Mouse (Mus musculus) B cell, adult (primary cell): ENCODE results near the gene Majin. TPM values are rescaled to one million over a fixed set of nuclear protein-coding genes. Genes with fewer than 3 reads are reported as not detected.

Experiments
- total RNA-seq: library from RNA; stranded (reverse); gene quantifications from 4 replicates; pipeline ENCODE4 v1.2.4, GENCODE M21; 2023; ENCODE audit not compliant: inconsistent age

The Majin gene
- not detected in 4 replicates for total RNA-seq

DNA sequence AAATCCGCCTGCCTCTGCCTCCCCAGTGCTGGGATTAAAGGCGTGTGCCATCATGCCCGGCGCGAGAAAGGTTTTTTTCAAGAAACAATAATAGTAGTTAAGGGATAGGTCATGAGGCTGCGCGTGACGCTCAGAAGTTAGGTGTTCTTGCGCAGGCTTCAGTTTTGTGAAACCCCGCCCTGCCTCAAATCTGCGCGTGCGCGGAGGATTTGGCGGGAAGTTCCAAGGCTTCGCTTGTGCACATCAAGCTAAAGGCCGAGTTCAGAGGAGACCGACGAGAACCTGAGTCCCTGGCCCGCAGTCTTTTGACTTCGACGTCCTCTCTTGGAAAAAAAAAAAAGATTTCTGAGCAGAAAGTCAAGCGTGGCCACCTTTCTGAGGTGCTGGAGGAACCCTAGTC, at the start of gene Majin:
Gene Majin (plus strand): TSS at position 258 of the 400 bp plus-strand sequence.

DNA sequence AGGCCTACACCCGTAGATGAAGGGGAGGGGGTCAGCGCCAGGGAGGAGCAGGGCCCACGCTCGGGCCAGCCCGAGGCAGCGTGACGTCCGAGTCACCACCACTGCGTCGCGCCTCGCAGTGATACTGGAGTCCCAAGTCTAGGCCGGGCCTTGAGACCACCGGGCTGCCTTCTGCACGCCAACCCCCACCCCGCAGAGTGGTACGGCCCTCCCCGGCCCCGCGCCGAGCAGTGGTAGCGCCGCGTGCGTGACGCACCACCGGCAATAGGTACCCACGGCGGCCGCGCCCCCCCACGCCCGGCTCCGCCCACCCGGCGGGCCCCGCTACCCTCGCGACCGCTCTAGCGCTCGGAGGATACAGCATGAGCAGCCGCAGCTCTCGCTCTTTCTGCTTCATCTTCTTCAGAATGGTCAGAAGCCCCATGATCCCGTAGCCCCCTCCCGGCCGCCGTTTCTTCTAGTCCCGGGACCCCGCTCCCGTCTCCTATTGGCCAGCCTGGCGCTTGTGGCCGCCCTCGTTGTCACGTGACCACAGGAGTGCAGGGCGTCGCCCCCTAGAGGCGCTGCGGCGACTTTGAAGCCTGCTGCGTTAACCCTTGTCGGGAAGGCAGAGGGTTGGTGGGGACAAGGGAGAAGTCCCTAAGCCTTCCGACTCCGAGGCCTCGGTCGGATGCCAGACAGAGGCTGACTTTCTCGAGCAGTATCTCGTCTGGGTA, 43.4 kb upstream of the Majin start, which contains the start of gene Batf2:
Gene Batf2 (plus strand): TSS at position 306 of the 716 bp plus-strand sequence.

DNA sequence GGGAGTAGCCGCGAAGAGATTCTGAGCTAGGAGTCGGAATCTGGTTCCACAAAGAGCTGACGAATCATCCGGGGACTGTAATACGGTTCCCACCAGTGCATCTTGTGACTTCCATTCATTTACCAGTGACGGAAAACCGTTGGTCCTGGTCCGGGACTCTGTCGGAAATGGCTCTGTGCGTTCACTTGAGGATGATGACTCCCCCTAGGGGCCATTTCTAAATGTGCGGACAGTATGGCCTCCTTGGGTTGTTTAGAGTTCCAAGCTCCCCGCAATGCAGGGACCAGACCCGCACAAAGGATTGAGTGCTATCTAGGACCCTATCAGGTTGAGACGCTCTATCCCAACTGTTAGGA, 42.8 kb upstream of the Majin start, which contains the start of gene Arl2:
Gene Arl2 (minus strand): TSS at position 155 of the 356 bp plus-strand sequence.

DNA sequence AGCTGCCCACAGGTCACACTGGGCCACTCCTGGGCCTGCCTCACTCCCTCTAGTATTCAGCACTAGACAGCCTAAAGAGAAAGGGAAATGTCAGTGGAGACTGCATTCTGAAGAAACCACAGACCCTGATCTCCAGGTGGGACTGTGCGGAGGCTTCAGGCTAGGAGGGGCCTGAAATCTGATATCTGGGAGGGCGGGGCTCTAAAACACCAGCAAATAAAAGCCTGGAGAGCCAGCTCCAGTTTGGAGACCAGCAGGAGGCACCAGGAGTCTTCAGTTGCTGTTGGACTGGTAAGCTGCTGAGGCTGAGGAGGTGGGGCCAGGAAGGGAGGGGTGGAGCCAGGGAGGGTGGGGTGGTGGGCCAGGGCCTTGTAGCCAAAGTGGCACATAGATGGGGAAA, 41.9 kb downstream of the Majin start, which contains the start of gene Gpha2:
Gene Gpha2 (plus strand): TSS at position 246 of the 400 bp plus-strand sequence.

DNA sequence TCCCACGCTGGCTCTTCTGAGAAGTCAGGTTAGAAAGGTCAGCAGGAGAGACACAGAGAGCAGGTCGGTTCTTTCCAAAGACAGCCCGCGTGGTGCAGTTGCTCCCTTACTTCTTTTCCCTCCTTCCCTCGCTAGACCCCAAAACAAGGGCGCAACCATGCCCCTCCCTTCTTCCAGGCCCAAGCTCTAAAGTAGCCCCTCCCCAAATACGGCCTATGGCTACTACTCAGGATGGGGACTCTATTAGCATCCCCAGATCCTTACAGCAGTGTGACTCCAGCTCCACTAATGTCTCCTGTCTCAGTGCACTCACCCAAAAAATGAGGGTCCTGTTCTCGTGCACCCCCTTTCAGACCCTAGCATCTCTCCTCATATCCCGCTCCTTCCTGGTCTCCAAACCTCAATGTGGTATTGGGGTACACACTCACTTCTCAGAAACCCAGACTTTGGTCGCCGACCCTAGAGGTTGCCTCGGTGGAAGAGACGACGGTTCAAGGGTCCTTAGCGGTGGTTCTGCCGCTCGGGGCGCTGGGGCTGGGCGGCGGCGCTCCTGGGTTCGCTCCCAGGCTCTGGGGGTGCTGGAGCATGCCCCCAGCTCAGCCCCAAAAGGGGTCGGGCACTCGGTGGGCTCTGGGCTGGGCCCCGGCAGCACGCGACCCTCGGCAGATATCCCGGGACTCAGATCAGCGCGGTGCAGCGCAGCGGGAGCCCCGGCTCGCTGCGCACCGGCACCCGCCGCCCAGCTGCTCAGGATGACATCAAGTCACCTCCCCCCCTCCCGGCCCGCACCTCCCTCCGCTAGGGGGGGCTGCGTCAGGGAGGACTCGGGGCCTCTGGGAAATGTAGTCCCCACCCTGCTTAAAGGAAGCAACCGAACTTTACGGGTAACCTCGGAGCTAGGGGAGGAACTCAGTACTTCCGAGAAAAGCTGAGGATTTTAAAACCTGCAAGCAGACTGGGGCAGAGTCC, 51.2 kb downstream of the Majin start, which contains the start of gene Ppp2r5b:
Gene Ppp2r5b (minus strand): TSS at position 789 of the 969 bp plus-strand sequence.

DNA sequence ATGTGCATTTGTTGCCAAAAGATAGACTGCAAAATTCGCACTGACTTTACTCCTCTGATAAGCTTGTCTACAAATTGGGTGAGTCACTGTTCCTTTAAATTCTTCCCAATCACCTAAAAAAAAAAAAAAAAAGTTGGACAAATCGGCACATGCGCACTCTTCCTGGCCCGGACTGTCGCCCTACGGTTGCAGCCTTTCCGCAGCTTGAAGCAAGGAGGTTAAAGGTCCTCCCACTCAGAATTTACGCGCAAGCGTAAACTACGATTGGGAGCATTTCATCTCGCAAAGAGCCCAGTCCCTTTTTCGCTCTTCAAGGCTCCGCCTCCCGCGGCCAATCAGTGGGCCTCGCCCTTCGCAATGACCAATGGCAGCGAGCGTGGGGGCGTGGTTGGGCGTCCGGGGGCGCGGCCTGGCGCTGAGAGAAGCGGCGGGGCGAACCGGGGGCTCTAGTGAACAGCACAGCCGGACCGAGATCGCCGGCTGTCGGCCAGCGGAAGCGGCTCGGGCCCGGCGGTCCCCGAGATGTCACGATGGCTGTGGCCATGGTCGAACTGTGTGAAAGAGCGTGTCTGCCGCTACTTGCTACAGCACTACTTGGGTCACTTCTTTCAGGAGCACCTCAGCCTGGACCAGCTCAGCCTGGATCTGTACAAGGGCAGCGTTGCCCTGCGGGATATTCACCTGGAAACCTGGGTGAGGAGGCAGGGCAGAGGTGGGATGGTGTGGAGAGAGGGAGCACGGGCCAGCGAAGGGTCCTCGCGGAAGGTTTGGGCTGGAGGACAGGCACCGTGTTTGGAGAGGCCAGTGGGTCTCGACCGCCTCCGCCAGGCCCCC, 57.3 kb downstream of the Majin start, which contains the start of gene Atg2a:
Gene Atg2a (plus strand): TSS at position 395 of the 834 bp plus-strand sequence.

Other genes starting within 250 kb of the Majin start
- gene Pola2, start 220.2 kb upstream of the Majin start, total RNA-seq = 73.1 to 80.6 TPM (median 74.2 TPM) in 4 replicates
- not detected in 4 replicates for gene Slc22a20, start 198.2 kb upstream of the Majin start, total RNA-seq
- gene Capn1, start 168.5 kb upstream of the Majin start, total RNA-seq = 82.1 to 108 TPM (median 91.6 TPM) in 4 replicates
- 176 to 196 TPM (median 188 TPM) in 4 replicates for gene Syvn1, start 137.8 kb upstream of the Majin start, total RNA-seq
- 14.5 to 19.1 TPM (median 18.6 TPM) in 4 replicates for gene Mrpl49, start 126.6 kb upstream of the Majin start, total RNA-seq
- 3,370 to 3,487 TPM (median 3,432 TPM) in 4 replicates for gene Fau, start 126.5 kb upstream of the Majin start, total RNA-seq
- gene Znhit2, start 123.2 kb upstream of the Majin start, total RNA-seq = 11.7 to 16.6 TPM (median 12.9 TPM) in 4 replicates
- gene Tm7sf2, start 116.0 kb upstream of the Majin start, total RNA-seq = 9.3 to 20.4 TPM (median 16.4 TPM) in 4 replicates
- 88.4 to 98.7 TPM (median 94.0 TPM) in 4 replicates for gene Vps51, start 107.2 kb upstream of the Majin start, total RNA-seq
- not detected in 4 replicates for gene Tmem262, start 104.4 kb upstream of the Majin start, total RNA-seq
- gene Gm28374, start 102.1 kb upstream of the Majin start, total RNA-seq = 1.0 to 1.4 TPM in 2 of 4 replicates, not detected in the others
- 52.4 to 58.0 TPM (median 54.3 TPM) in 4 replicates for gene Zfpl1, start 99.4 kb upstream of the Majin start, total RNA-seq
- gene Cdca5, start 99.4 kb upstream of the Majin start, total RNA-seq = 1.4 to 3.9 TPM (median 2.2 TPM) in 4 replicates
- gene AC131692.1, start 90.0 kb upstream of the Majin start, total RNA-seq = not detected in 4 replicates
- gene Naaladl1, start 78.6 kb upstream of the Majin start, total RNA-seq = not detected in 4 replicates
- gene Sac3d1, start 65.7 kb upstream of the Majin start, total RNA-seq = 8.1 to 10.4 TPM (median 8.8 TPM) in 4 replicates
- 28.8 to 34.9 TPM (median 32.1 TPM) in 4 replicates for gene Snx15, start 56.1 kb upstream of the Majin start, total RNA-seq
- gene Batf2, start 43.4 kb upstream of the Majin start, total RNA-seq = not detected in 4 replicates
- gene Arl2, start 42.8 kb upstream of the Majin start, total RNA-seq = 28.2 to 35.1 TPM (median 33.3 TPM) in 4 replicates
- gene Gpha2, start 42.0 kb downstream of the Majin start, total RNA-seq = not detected in 4 replicates
- gene Ppp2r5b, start 51.5 kb downstream of the Majin start, total RNA-seq = 23.9 to 27.8 TPM (median 25.9 TPM) in 4 replicates
- 163 to 191 TPM (median 175 TPM) in 4 replicates for gene Atg2a, start 57.3 kb downstream of the Majin start, total RNA-seq
- gene Ehd1, start 92.3 kb downstream of the Majin start, total RNA-seq = 247 to 254 TPM (median 253 TPM) in 4 replicates
- 13.9 to 18.0 TPM (median 15.4 TPM) in 4 replicates for gene Cdc42bpg, start 122.1 kb downstream of the Majin start, total RNA-seq
- gene Men1, start 150.6 kb downstream of the Majin start, total RNA-seq = 39.8 to 42.8 TPM (median 40.9 TPM) in 4 replicates
- gene Map4k2, start 156.7 kb downstream of the Majin start, total RNA-seq = 591 to 639 TPM (median 615 TPM) in 4 replicates
- 917 to 1,004 TPM (median 992 TPM) in 4 replicates for gene Sf1, start 179.3 kb downstream of the Majin start, total RNA-seq
- gene Pygm, start 200.0 kb downstream of the Majin start, total RNA-seq = 21.0 to 29.6 TPM (median 25.9 TPM) in 4 replicates
- 716 to 754 TPM (median 727 TPM) in 4 replicates for gene Rasgrp2, start 215.0 kb downstream of the Majin start, total RNA-seq
- gene Nrxn2, start 234.3 kb downstream of the Majin start, total RNA-seq = 0.78 to 2.7 TPM (median 1.1 TPM) in 4 replicates